Comparison of ENCODE assay signal across 22 mouse cellular contexts in the genomic region with DNA sequence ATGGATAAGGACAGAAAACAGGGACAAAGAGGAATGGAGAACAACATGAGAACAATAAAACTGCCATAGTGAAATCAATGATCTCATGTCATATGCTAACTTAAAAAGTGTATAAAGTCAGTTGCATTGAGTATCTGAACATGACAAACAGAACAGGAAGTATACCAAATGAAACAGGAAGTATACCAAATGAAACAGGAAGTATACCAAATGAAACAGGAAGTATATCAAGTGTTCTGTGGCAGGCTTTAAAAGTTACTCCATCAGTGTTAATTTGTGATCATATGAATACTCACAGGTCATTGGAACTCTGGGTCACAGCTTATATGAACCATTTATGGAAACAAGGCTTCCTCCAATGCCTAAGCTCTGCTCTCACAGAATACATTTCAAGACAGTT.
DNase-seq lines count a peak whose midpoint lies in the region; ATAC-seq and TF ChIP-seq lines count a peak whose summit lies in the region.
"Had no signal": no experiment of that assay in that cellular context is flagged by ENCODE, and none has a peak within 500 bp of the region (broad histone marks: within the 10 kb centered on the region; RNA-seq: fewer than 3 reads in every experiment).

No protein-coding gene starts in this region.

- DNase-seq in liver, adult 2 months (ENCODE audit: extremely low read depth, low read depth, low spot score), result peak; percentile 33
- no peak for DNase-seq in liver
- DNase-seq in lung, postnatal 14 days, result no peak
- DNase-seq: adrenal gland, adult 2 months; adrenal gland, postnatal 10 days; adrenal gland, postnatal 25 days; B cell, adult 2 months; cerebellum, adult 11 months; cerebellum, adult 18-20 months; cerebellum, adult 8-10 months; cerebellum, adult 9-11 months; cerebellum, postnatal 14 days; cerebellum, postnatal 36 days had no signal

- H3K4me2 ChIP-seq in forebrain, embryonic 13.5 days, result no peak overlapping the region
- no peak overlapping the region for H3K4me2 ChIP-seq in midbrain, embryonic 13.5 days (replicated peaks)
- H3K4me2 ChIP-seq: embryonic facial prominence, embryonic 12.5 days had no signal

- H3K27ac ChIP-seq in liver, adult 2 months (replicated peaks; ENCODE audit: insufficient read depth, low read depth, low read length), result no peak overlapping the region
- no peak overlapping the region for H3K27ac ChIP-seq in forebrain, embryonic 13.5 days
- H3K27ac ChIP-seq in midbrain, embryonic 13.5 days, result no peak overlapping the region
- H3K27ac ChIP-seq: embryonic facial prominence, embryonic 10.5 days; embryonic facial prominence, embryonic 12.5 days had no signal

- H3K4me3 ChIP-seq in liver, adult 2 months (ENCODE audit: insufficient read depth, low read depth, low read length), result no peak overlapping the region
- no peak overlapping the region for H3K4me3 ChIP-seq in forebrain, embryonic 13.5 days
- H3K4me3 ChIP-seq in midbrain, embryonic 13.5 days (replicated peaks), result no peak overlapping the region
- H3K4me3 ChIP-seq: embryonic facial prominence, embryonic 10.5 days; embryonic facial prominence, embryonic 12.5 days had no signal

- no peak for TF ChIP-seq CTCF in liver, adult 2 months (IDR thresholded peaks at IDR 0.05; ENCODE audit: low read depth, low read length)

- H3K9me3 ChIP-seq in forebrain, embryonic 13.5 days (replicated peaks), result no peaks in the 10 kb centered on the region
- H3K9me3 ChIP-seq in midbrain, embryonic 13.5 days, result no peaks in the 10 kb centered on the region
- H3K9me3 ChIP-seq: embryonic facial prominence, embryonic 10.5 days; embryonic facial prominence, embryonic 12.5 days had no signal

- no peak overlapping the region for H3K9ac ChIP-seq in liver, adult 2 months (ENCODE audit: low read depth, low read length)
- no peak overlapping the region for H3K9ac ChIP-seq in forebrain, embryonic 13.5 days
- no peak overlapping the region for H3K9ac ChIP-seq in midbrain, embryonic 13.5 days (replicated peaks)
- H3K9ac ChIP-seq: embryonic facial prominence, embryonic 12.5 days had no signal

- no peaks in the 10 kb centered on the region for H3K36me3 ChIP-seq in liver, adult 2 months (ENCODE audit: control insufficient read depth, insufficient read depth, low read length)
- no peaks in the 10 kb centered on the region for H3K36me3 ChIP-seq in forebrain, embryonic 13.5 days (ENCODE audit: poor library complexity, severe bottlenecking)
- no peaks in the 10 kb centered on the region for H3K36me3 ChIP-seq in midbrain, embryonic 13.5 days
- H3K36me3 ChIP-seq: embryonic facial prominence, embryonic 10.5 days; embryonic facial prominence, embryonic 12.5 days had no signal

- peak; percentile 86 for ATAC-seq in granulocyte monocyte progenitor cell, adult 5-6 weeks (replicated peaks; ENCODE audit: poor library complexity, severe bottlenecking)
- ATAC-seq in megakaryocyte progenitor cell, adult 5-6 weeks (replicated peaks; ENCODE audit: poor library complexity), result peak; percentile 70
- no peak for ATAC-seq in forebrain, embryonic 13.5 days
- no peak for ATAC-seq in midbrain, embryonic 13.5 days
- ATAC-seq: CD4-positive, CD25-positive, alpha-beta regulatory T cell, adult 4 months; forebrain, embryonic 14.5 days; forebrain, embryonic 16.5 days had no signal

- H3K79me2 ChIP-seq in liver, adult 2 months (ENCODE audit: control insufficient read depth, insufficient read depth, low read length), result no peaks in the 10 kb centered on the region

- no peaks in the 10 kb centered on the region for H3K4me1 ChIP-seq in liver, adult 2 months (ENCODE audit: control insufficient read depth, insufficient read depth, low read length)
- H3K4me1 ChIP-seq in forebrain, embryonic 13.5 days, result no peaks in the 10 kb centered on the region
- H3K4me1 ChIP-seq in midbrain, embryonic 13.5 days (replicated peaks), result no peaks in the 10 kb centered on the region

- no peak for TF ChIP-seq POLR2A in liver, adult 2 months (IDR thresholded peaks at IDR 0.05; ENCODE audit: extremely low read depth, insufficient read depth, low read length)

- no peaks in the 10 kb centered on the region for H3K27me3 ChIP-seq in liver, adult 2 months (ENCODE audit: control insufficient read depth, insufficient read depth, low read length)
- 0 out of 2 replicates have a peak, but pooled peaks cover 6% of the 10 kb centered on the region for H3K27me3 ChIP-seq in forebrain, embryonic 13.5 days
- H3K27me3 ChIP-seq in midbrain, embryonic 13.5 days, result 0 out of 2 replicates have a peak, but pooled peaks cover 4% of the 10 kb centered on the region
- H3K27me3 ChIP-seq: embryonic facial prominence, embryonic 12.5 days had no signal

Comparison
In these comparisons a context has a peak if more than half of its experiments do, and no peak if none do; other contexts are left out.
1. ATAC-seq: peak in granulocyte monocyte progenitor cell, adult 5-6 weeks (single experiment) and megakaryocyte progenitor cell, adult 5-6 weeks (single experiment); none in forebrain, embryonic 13.5 days (single experiment) and midbrain, embryonic 13.5 days (single experiment).